Mouse (Mus musculus) hindbrain, postnatal 0 days (tissue): ENCODE data around the gene Aamp. TPM values are rescaled to one million over a fixed set of nuclear protein-coding genes. Genes with fewer than 3 reads are reported as not detected.

Experiments used
- ATAC-seq: fragments of 200-750 bp; cut with Nextera tagmentation; 2 replicates; pipeline ENCODE4 v1.8.0; 2017; ENCODE audit warnings: mild to moderate bottlenecking, moderate TSS enrichment, moderate library complexity
- DNase-seq: peaks from one replicate; pipeline ENCODE4 v3.0.0-alpha.2; 2015; ENCODE audit warnings: low spot score
- H3K27ac ChIP-seq: fragments of 300-500 bp; sonication (generic); 2 replicates; pipeline ENCODE4 v1.5.1; 2014; ENCODE audit warnings: mild to moderate bottlenecking
- H3K27me3 ChIP-seq: fragments of 300-500 bp; sonication (generic); 2 replicates; pipeline ENCODE4 v1.6.1; 2014; ENCODE audit warnings: low read length, mixed read lengths; ENCODE audit not compliant: insufficient read depth
- H3K36me3 ChIP-seq: fragments of 300-500 bp; sonication (generic); 2 replicates; pipeline ENCODE4 v1.6.1; 2014; ENCODE audit warnings: low read length, mixed read lengths; ENCODE audit not compliant: insufficient read depth
- H3K4me1 ChIP-seq: fragments of 300-500 bp; sonication (generic); 2 replicates; pipeline ENCODE4 v1.6.1; 2014; ENCODE audit warnings: antibody characterized with exemption, low read length, mixed read lengths; ENCODE audit not compliant: insufficient read depth
- H3K4me2 ChIP-seq: fragments of 300-500 bp; sonication (generic); 2 replicates; pipeline ENCODE4 v1.6.1; 2014; ENCODE audit warnings: low read depth, mild to moderate bottlenecking, low read length, moderate library complexity, mixed read lengths
- H3K4me3 ChIP-seq: fragments of 300-500 bp; sonication (generic); 2 replicates; pipeline ENCODE4 v1.5.1; 2014; ENCODE audit warnings: low read length
- H3K9ac ChIP-seq: fragments of 300-500 bp; sonication (generic); replicated peaks from 2 replicates; pipeline ENCODE4 v1.6.1; 2014; ENCODE audit warnings: mild to moderate bottlenecking, low read length, moderate library complexity, mixed read lengths
- H3K9me3 ChIP-seq: fragments of 300-500 bp; sonication (generic); 2 replicates; pipeline ENCODE4 v1.6.1; 2016; ENCODE audit warnings: low read length, mixed read lengths
- CTCF ChIP-seq: IDR thresholded peaks from 2 replicates; pipeline ENCODE4 v1.5.1; 2016; ENCODE audit warnings: antibody characterized with exemption, control low read depth, low read depth
- WGBS: fragments of 180-500 bp; shearing (Covaris S2); extraction: QIAGEN DNeasy Blood & Tissue Kit; methylation state at CpG from one replicate; pipeline ENCODE4 v1.1.7; 2014; 5-methylcytosine and 5-hydroxymethylcytosine counted together
- polyA plus RNA-seq: library from polyadenylated mRNA; unstranded; fragments of >200 nt; fragmentation: Nextera tagmentation; extraction: Ambion mirVana; gene quantifications from 2 replicates; pipeline ENCODE4 v1.2.1, GENCODE M21; 2015
- total RNA-seq: library from RNA; depleted of rRNA; stranded (reverse); fragments of >200 nt; gene quantifications from 2 replicates; pipeline ENCODE4 v1.2.3, GENCODE M21; 2014

Gene Aamp
- total and polyA plus RNA-seq, 2 experiments from 2014 or later: 161 to 212 TPM

DNA sequence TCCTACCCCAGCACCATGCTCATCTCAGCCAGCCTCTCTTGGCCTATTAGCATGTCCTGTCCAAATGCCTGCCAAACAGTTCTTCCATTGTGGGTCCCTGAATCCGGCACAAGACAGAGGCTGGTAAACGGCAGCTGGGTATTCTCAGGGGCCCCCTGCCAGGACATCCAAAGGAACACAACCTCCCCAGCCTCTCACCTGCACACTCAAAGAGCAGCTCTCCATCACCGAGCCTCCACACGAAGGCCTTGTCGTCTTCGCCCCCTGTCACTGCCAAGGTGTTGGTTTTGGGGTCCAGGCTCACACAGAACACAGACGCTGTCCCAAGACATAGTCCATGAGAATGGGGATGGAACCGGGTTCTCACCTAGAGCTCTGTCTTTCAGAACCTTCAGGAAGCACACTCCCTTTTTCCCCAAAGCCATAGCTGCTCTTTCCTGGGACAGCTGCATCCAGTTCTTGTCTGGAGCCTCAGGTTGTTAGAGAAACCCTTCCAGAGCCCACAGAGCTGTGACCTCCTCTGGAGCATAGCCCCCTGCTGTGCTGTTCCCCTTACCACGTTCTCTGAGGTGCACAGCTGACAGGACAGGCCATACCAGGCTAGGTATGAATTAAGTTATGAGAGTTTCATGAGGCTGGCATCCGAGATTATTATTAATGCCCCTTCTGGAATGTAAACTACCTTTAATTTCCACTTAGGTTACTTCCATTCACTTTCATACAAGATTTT is 1.5 kb downstream of the Aamp start:
- Histone ChIP-seq H3K27ac (no peak overlapping the region), H3K27me3 (no peaks in the 10 kb centered on the region), H3K9me3 (no peaks in the 10 kb centered on the region), H3K36me3 (peaks cover 31% of the 10 kb centered on the region), H3K4me2 (peak overlapping the region; percentile 76), H3K4me3 (no peak overlapping the region), H3K9ac (no peak overlapping the region), H3K4me1 (peaks cover 16% of the 10 kb centered on the region; the same call in 1 of the 2 replicates)
- DNase-seq: no peak
- no peak for TF ChIP-seq CTCF
- no peak for ATAC-seq
- WGBS: 85% methylated on average over 10 of the region's 10 CpGs

DNA sequence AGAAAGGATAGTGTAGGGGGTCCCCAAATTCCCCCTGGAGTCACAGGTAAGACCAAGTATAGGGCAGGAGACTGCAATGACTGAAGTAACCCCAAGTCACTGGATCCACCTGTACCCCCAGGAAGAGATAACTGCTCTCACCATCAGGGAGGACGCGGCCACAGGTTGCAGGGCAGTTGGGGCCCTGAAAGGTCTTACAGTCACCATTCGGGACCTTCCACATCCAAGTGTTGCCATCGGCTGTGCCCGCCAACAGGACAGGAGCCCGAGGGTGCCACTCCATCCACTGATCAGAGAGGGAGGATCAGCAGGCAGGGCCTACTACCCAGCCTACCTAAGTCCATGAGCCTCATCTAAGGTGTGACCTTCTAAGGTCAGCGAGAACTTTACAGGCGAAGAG is 2.7 kb downstream of the Aamp start:
- H3K27ac ChIP-seq: no peak overlapping the region
- H3K36me3 ChIP-seq: peaks cover 31% of the 10 kb centered on the region
- DNase-seq (no peak), ATAC-seq (no peak)
- no peaks in the 10 kb centered on the region for H3K27me3 ChIP-seq
- H3K4me1 ChIP-seq: peaks cover 16% of the 10 kb centered on the region; the same call in 1 of the 2 replicates
- whole genome bisulfite sequencing: 96% methylated on average over 8 of the region's 8 CpGs
- H3K4me2 ChIP-seq: no peak overlapping the region
- no peak for TF ChIP-seq CTCF
- no peak overlapping the region for H3K4me3 ChIP-seq
- H3K9me3 ChIP-seq: no peaks in the 10 kb centered on the region
- no peak overlapping the region for H3K9ac ChIP-seq

DNA sequence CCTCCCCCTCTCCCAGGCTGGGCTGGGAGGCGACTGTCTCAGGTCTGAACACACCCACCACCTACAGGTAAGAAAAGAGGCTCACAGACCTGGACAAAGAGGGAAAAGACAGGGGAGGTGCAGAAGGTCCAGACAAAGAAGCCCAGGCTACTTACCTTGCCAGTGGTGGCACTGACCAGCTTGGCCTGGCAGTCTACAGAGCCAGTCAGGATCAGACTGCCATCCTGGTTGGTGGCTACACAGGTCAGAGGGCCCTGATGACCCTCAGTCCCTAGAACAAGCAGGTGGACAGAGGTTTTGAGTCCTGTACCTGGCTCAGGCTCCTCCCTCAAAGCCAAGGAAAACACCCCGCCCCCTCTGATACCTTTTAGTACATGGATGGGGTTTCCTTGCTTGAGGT is 3.2 kb downstream of the Aamp start:
- Histone ChIP-seq H3K4me2 (no peak overlapping the region), H3K4me1 (peaks cover 15% of the 10 kb centered on the region; the same call in 1 of the 2 replicates), H3K27ac (no peak overlapping the region), H3K27me3 (no peaks in the 10 kb centered on the region), H3K9me3 (no peaks in the 10 kb centered on the region), H3K36me3 (peaks cover 31% of the 10 kb centered on the region), H3K4me3 (no peak overlapping the region), H3K9ac (no peak overlapping the region)
- no peak for ATAC-seq
- 97% methylated on average over 2 of the region's 2 CpGs for WGBS
- no peak for TF ChIP-seq CTCF
- DNase-seq: no peak

DNA sequence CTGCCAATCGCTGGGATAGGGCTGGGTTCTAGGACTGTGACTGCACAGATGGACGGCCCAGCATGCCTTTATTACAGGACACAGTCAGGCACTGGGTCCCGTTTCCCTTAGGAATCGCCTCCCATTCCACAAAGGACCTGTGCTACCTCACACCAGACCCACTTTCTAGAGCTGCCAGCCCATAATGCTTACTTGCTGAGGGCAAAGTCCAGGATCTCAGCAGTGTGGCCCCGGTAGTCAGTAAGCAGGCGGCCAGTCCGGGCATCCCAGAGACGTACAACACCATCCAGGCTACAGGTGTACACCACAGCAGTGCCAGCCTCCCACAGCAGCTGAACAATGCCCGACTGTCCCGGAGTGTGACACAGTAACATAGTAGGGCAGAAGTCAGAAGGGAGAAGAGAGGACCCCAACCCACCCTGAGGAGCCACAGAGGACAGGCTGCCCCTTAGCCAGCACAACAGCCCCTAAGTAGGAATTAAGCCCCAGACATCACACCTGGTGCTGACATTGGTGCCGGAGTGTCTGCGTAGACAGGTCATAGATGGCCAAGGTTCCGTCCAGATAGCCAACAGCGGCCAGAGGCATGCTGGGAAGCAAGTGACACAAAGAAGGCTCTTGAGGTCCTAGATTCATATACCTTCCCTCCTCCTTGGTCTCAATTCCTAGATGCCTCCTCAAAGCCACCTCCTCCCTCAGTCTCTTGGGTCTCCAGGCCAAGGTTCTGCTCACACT is 3.8 kb downstream of the Aamp start:
- Histone ChIP-seq H3K27ac (no peak overlapping the region), H3K4me1 (peaks cover 11% of the 10 kb centered on the region; the same call in 1 of the 2 replicates), H3K4me2 (no peak overlapping the region), H3K27me3 (no peaks in the 10 kb centered on the region), H3K9me3 (no peaks in the 10 kb centered on the region), H3K36me3 (peaks cover 31% of the 10 kb centered on the region), H3K9ac (no peak overlapping the region), H3K4me3 (no peak overlapping the region)
- no peak for DNase-seq
- 94% methylated on average over 14 of the region's 14 CpGs for WGBS
- ATAC-seq: no peak
- TF ChIP-seq CTCF: no peak

DNA sequence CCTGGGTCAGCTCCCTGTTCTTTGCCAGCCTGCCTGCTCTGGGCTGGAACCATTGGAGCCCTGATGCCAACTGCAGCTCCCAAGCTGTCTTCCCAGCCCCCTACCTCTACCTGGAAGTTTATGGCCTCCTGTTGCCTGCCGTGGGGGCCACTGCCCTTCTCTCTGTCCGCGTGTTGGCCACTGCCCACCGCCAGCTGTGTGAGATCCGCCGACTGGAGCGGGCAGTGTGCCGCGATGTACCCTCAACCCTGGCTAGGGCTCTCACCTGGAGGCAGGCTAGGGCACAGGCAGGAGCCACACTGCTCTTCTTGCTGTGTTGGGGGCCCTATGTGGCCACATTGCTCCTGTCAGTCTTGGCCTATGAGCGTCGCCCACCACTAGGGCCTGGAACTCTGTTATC is 5.5 kb downstream of the Aamp start:
- no peak for TF ChIP-seq CTCF
- no peak for ATAC-seq
- no peak overlapping the region for H3K27ac ChIP-seq

DNA sequence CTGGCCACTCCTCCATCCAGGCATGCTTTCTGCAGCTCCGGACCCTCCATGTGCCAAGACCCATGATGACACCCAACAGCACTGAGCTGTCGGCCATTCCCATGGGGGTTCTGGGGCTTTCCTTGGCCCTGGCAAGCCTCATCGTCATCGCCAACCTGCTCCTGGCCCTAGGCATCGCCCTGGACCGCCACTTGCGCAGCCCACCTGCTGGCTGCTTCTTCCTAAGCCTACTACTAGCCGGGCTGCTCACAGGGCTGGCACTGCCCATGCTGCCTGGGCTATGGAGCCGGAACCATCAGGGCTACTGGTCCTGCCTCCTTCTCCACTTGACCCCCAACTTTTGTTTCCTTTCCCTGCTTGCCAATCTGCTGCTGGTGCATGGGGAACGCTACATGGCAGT is 6.0 kb downstream of the Aamp start, which contains the start of gene Gpbar1:
TSS of gene Gpbar1 (plus strand) at position 13 of the 400 bp plus-strand sequence.
- H3K27ac ChIP-seq: no peak within 1 kb of the TSS
- no peak for ATAC-seq
- no peak within 1 kb of the TSS for H3K4me2 ChIP-seq
- 90% methylated on average over 10 of the region's 10 CpGs for WGBS
- no peaks in the 10 kb centered on the region for H3K9me3 ChIP-seq
- H3K27me3 ChIP-seq: no peaks in the 10 kb centered on the region
- DNase-seq: no peak
- H3K4me1 ChIP-seq: peaks cover 9% of the 10 kb centered on the region; the same call in 1 of the 2 replicates
- peaks cover 31% of the 10 kb centered on the region for H3K36me3 ChIP-seq
- TF ChIP-seq CTCF: no peak
- H3K4me3 ChIP-seq: no peak within 1 kb of the TSS
- H3K9ac ChIP-seq: no peak within 1 kb of the TSS

More for the DNA sequence above, 5.5 kb downstream of the Aamp start:
- no peak for DNase-seq
- H3K9me3 ChIP-seq: no peaks in the 10 kb centered on the region
- WGBS: 87% methylated on average over 11 of the region's 11 CpGs
- H3K36me3 ChIP-seq: peaks cover 31% of the 10 kb centered on the region
- no peak overlapping the region for H3K4me2 ChIP-seq
- H3K4me1 ChIP-seq: peaks cover 11% of the 10 kb centered on the region; the same call in 1 of the 2 replicates
- H3K4me3 ChIP-seq: no peak overlapping the region
- H3K27me3 ChIP-seq: no peaks in the 10 kb centered on the region
- H3K9ac ChIP-seq: no peak overlapping the region
